Mouse (Mus musculus) stomach, embryonic 16.5 days (tissue): ENCODE results near the gene Slc26a9. TPM values are rescaled to one million over a fixed set of nuclear protein-coding genes. Genes with fewer than 3 reads are reported as not detected.

ENCODE experiments used
- ATAC-seq: fragments of 200-750 bp; cut with Nextera tagmentation; 2 replicates; pipeline ENCODE4 v1.8.0; 2017; ENCODE audit warnings: moderate number of reproducible peaks, moderate TSS enrichment; ENCODE audit not compliant: insufficient read depth, low FRiP score
- H3K27ac ChIP-seq: fragments of 300-500 bp; sonication (generic); 2 replicates; pipeline ENCODE4 v1.5.1; 2014; ENCODE audit warnings: low read length
- H3K27me3 ChIP-seq: fragments of 300-500 bp; sonication (generic); 2 replicates; pipeline ENCODE4 v1.6.1; 2014; ENCODE audit warnings: low read length, control low read depth, mixed read lengths; ENCODE audit not compliant: control insufficient read depth, insufficient read depth
- H3K36me3 ChIP-seq: fragments of 300-500 bp; sonication (generic); 2 replicates; pipeline ENCODE4 v1.6.1; 2014; ENCODE audit warnings: low read length; ENCODE audit not compliant: control insufficient read depth, insufficient read depth
- H3K4me1 ChIP-seq: fragments of 300-500 bp; sonication (generic); 2 replicates; pipeline ENCODE4 v1.6.1; 2014; ENCODE audit warnings: low read length, control low read depth, mixed read lengths; ENCODE audit not compliant: control insufficient read depth, insufficient read depth
- H3K4me2 ChIP-seq: fragments of 300-500 bp; sonication (generic); 2 replicates; pipeline ENCODE4 v1.6.1; 2014; ENCODE audit warnings: low read depth, low read length, mixed read lengths
- H3K4me3 ChIP-seq: fragments of 300-500 bp; sonication (generic); replicated peaks from 2 replicates; pipeline ENCODE4 v1.5.1; 2014; ENCODE audit warnings: mild to moderate bottlenecking, low read length
- H3K9ac ChIP-seq: fragments of 300-500 bp; sonication (generic); 2 replicates; pipeline ENCODE4 v1.6.1; 2014; ENCODE audit warnings: low read length
- H3K9me3 ChIP-seq: fragments of 300-500 bp; sonication (generic); replicated peaks from 2 replicates; pipeline ENCODE4 v1.6.1; 2016; ENCODE audit warnings: low read length, control low read depth; ENCODE audit not compliant: control insufficient read depth
- WGBS: fragments of 180-500 bp; shearing (Covaris S2); extraction: QIAGEN DNeasy Blood & Tissue Kit; methylation state at CpG from one replicate; pipeline ENCODE4 v1.1.7; 2014; 5-methylcytosine and 5-hydroxymethylcytosine counted together
- polyA plus RNA-seq: library from polyadenylated mRNA; unstranded; fragments of >200 nt; fragmentation: Nextera tagmentation; extraction: Ambion mirVana; gene quantifications from 2 replicates; pipeline ENCODE4 v1.2.1, GENCODE M21; 2015

Gene Slc26a9
- polyA plus RNA-seq, 1 experiment from 2014 or later = 9.7 TPM

DNA sequence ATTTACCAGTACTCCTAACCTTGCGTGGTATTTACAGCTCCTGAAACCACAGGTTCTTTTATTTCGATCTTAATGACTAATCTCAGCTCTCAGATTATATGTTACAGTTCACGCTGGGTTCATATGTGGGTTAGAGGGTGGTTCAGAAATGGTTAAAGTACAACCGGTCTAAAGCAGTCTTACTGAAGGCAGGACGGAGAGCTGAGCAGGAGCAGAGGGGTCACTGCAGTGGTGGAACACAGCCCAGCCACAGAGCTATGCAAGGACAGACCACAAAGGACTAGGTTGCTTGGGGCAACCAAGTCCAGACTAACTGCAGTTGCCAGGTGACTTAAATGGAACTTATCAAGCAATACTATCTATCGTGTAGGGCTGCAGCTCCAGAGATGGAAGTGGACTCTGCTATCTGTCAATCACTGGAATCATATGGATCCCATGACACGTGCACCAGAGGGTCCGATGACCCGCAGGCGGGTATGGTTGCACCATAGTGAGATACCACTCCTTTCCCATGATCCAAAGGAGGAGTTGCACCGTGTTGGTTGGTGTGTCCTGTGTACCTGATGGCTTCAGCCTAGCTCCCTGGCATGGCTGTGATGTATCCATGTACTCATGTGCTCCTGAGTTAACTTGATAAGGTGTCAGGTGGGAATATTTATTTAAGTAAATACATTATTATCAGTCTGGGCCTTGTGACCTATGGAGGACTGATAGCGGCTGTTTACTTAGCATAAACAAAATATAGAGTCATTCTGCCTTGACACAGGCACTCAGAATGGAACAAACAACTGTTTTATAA is 13.0 kb upstream of the Slc26a9 start:
- Histone ChIP-seq H3K9me3 (no peaks in the 10 kb centered on the region), H3K4me2 (no peak overlapping the region), H3K4me3 (no peak overlapping the region), H3K27ac (no peak overlapping the region; the same call in 1 of the 2 replicates), H3K9ac (no peak overlapping the region), H3K27me3 (no peaks in the 10 kb centered on the region), H3K4me1 (peaks cover 4% of the 10 kb centered on the region; the same call in 1 of the 2 replicates), H3K36me3 (no peaks in the 10 kb centered on the region)
- peak; percentile 74; the same call in 1 of the 2 replicates for ATAC-seq
- 67% methylated on average over 12 of the region's 12 CpGs for WGBS

DNA sequence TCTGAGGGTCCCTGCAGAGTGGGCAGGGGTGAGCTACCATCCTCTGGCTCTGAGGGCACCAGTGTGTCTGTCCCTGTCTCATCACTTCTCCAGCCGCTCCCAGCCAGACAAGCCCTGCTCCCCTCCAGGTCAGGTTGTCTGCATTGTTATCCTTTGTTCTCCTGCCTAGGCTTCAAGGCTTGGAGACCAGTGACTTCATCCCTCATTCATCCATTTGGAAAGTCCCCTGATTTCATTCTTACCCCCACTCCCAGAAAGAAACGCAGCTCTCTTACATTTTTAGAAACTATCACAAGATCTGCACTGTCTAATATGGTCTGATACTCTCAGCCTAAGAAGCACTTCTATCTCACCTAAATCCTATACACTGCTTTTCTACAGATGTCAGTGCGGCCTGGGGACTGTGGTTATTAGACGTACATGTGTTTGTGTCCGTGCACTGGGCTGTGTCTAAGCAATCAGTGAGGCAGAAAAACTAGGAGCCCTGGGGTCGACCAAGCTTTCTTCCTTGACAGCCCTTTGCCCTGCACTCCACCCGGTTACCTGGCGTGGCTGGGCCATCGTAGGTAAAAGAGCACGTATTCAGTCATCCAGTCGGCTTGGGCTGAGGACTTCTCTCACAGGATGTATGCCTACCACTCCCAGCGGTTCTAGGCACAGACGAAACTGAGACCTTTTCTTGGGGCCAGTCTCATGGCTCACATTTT is 10.2 kb upstream of the Slc26a9 start:
- Histone ChIP-seq H3K27ac (no peak overlapping the region), H3K4me2 (no peak overlapping the region), H3K4me1 (peaks cover 9% of the 10 kb centered on the region; the same call in 1 of the 2 replicates), H3K27me3 (no peaks in the 10 kb centered on the region), H3K9ac (no peak overlapping the region), H3K9me3 (no peaks in the 10 kb centered on the region), H3K4me3 (no peak overlapping the region), H3K36me3 (no peaks in the 10 kb centered on the region)
- WGBS = 70% methylated on average over 13 of the region's 13 CpGs
- no peak for ATAC-seq

DNA sequence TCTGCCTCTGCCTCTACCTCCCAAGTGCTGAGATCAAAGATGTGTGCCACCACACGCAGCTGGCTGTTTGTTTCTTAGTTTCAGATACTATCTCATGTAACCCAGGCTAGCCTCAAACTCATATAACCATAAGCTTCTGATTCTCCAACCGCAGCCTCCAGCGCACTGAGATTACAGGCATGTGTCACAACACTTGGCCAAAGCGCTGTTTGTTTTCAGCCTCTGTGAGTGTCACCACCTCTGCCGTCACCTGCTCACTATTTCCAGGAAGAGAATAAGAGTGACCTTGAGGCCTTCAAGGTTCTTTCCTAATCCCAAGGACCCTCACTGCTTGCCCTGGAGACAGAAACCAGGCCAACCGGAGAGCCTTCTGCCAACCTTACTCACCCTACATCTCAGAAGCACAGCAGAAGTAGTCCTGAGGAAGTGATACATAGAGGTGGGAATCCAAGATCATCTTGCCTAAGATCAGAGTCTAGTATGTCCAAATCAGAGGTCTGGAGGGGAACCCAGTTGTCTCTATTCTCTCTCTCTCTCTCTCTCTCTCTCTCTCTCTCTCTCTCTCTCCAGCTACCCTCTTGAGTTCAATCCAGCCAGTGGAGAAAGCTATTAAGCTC is 9.1 kb upstream of the Slc26a9 start:
- H3K27ac ChIP-seq = no peak overlapping the region
- whole genome bisulfite sequencing = 87% methylated on average over 6 of the region's 6 CpGs
- H3K4me3 ChIP-seq = no peak overlapping the region
- no peak overlapping the region for H3K9ac ChIP-seq
- no peaks in the 10 kb centered on the region for H3K36me3 ChIP-seq
- H3K27me3 ChIP-seq = no peaks in the 10 kb centered on the region
- peaks cover 9% of the 10 kb centered on the region; the same call in 1 of the 2 replicates for H3K4me1 ChIP-seq
- ATAC-seq = no peak
- no peak overlapping the region for H3K4me2 ChIP-seq
- H3K9me3 ChIP-seq = no peaks in the 10 kb centered on the region

DNA sequence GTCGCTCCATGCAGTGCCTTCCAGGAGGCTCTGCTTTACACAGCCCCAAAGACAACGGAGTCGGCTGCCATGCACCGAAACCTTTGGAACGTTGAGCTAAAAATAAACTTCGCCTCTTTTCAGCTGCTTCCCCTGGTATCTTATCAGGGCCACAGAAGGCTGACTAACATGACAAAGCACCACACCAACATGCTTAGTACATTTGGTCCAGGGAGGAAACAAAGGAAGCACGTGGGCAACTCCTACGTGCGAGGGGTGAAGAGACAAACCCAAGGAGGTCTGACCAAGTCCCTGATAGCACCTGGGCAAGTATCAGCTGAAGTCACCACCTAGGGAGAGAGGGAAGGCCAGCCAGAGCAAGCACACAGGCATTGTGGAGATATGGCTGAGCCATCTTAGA is 7.3 kb upstream of the Slc26a9 start:
- Histone ChIP-seq H3K27me3 (no peaks in the 10 kb centered on the region), H3K4me3 (no peak overlapping the region), H3K9me3 (no peaks in the 10 kb centered on the region), H3K9ac (no peak overlapping the region), H3K4me1 (peaks cover 5% of the 10 kb centered on the region; the same call in 1 of the 2 replicates), H3K4me2 (no peak overlapping the region), H3K27ac (peak overlapping the region; percentile 22), H3K36me3 (no peaks in the 10 kb centered on the region)
- 60% methylated on average over 9 of the region's 9 CpGs for WGBS
- peak; percentile 68 for ATAC-seq

DNA sequence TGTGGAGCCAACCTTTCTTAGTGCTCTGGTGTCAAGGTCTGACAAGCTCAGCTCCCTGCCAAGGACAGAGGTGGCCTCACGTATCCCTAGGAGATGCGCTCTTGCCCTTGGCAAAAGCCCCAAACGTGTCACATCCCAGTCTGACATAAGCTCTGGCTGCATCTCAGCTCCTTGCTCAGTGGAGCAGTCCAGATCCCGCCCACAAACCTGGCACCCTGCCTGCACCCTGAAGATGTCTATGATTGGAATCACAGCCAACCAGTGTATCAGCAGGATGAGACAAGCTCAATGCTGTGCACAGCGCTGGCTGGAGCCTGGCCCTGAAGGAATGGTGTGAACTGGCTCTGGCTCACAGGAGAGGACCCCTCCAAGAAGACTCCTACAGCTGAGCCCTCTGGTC is 6.6 kb upstream of the Slc26a9 start:
- H3K27ac ChIP-seq = peak overlapping the region; percentile 22
- H3K4me3 ChIP-seq = no peak overlapping the region
- H3K27me3 ChIP-seq = no peaks in the 10 kb centered on the region
- ATAC-seq = peak; percentile 78
- 0 out of 2 replicates have a peak overlapping the region, but pooled peaks have one; percentile 10 for H3K9ac ChIP-seq
- peaks cover 5% of the 10 kb centered on the region; the same call in 1 of the 2 replicates for H3K4me1 ChIP-seq
- H3K9me3 ChIP-seq = no peaks in the 10 kb centered on the region
- no peaks in the 10 kb centered on the region for H3K36me3 ChIP-seq
- no peak overlapping the region for H3K4me2 ChIP-seq
- 47% methylated on average over 5 of the region's 5 CpGs for WGBS

DNA sequence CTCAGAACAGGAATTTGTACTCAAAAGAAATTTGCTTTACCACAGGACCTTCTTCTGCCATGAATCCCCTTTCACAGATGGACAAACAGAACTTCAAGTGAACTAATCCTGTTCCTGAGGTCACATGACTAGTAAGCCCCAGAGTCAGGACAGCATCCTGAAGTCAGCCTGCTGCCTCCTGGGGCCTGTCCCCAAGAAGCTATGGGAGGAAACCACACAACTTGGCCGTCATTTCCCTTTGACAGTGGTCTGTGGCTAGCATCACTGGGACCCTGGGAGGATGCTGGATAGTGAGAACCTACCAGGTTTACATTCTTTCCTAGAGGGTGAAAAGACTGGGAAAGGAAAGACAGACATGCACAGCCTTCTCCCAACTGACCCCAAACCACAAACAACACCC is 5.1 kb upstream of the Slc26a9 start:
- 82% methylated on average over 1 of the region's 1 CpGs for WGBS
- Histone ChIP-seq H3K9me3 (no peaks in the 10 kb centered on the region), H3K4me3 (no peak overlapping the region), H3K9ac (no peak overlapping the region), H3K4me1 (peaks cover 9% of the 10 kb centered on the region; the same call in 1 of the 2 replicates), H3K27me3 (no peaks in the 10 kb centered on the region), H3K36me3 (no peaks in the 10 kb centered on the region), H3K27ac (no peak overlapping the region), H3K4me2 (no peak overlapping the region)
- ATAC-seq = no peak

DNA sequence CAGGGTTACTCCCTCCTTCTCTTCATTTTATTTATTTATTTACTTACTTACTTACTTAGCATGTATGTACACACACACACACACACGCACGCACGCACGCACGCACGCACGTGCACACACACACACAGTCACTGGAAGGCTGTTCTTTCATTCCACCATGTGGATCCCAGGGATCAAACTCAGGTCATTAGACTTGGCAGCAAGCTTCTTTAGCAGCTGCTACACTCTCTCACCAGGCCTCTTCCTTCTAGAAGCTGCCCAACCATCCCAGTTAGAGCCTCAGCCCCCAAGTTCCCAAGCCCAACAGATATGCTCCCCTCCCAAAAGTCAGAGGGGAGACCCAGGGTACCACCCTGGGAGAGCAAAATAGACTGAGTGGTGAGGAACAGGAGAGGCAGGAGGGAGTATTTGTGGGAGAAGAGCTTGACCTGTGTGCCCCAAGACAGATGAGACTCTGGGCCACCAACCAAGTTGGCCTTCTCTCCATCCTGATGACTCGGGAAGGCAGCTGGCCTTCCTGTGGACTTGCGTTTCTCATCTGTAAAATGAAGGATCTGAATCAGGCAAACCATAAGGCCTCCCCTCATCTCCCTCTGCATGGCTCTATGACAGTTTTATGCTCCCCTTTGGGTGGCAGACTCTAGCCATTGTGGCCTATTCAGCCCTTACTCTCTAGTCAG is 4.2 kb upstream of the Slc26a9 start:
- no peak for ATAC-seq

DNA sequence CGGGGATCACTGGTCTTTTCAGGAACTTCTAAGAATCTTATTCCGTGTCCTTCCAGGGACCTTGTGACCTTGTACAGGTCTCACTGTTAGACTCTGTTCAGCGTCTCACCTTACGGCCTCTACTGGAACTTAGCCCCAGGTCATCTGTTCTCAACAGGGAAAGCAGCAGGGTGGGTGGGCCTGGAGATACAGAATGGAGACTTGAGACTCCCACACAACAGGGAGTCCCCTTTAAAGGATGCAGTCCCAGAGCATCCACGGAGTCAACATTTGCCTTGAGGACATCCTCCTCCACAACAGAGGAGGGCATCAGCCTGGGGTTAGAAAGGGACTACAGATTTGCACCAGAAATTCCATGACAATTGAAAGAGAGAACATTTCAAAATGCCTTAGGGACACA is 1.6 kb downstream of the Slc26a9 start:
- no peak for ATAC-seq
- Histone ChIP-seq H3K9ac (peak overlapping the region; percentile 48; the same call in 1 of the 2 replicates), H3K4me3 (peak overlapping the region; percentile 11), H3K27ac (no peak overlapping the region), H3K9me3 (no peaks in the 10 kb centered on the region), H3K4me2 (peak overlapping the region; percentile 46), H3K4me1 (0 out of 2 replicates have a peak, but pooled peaks cover 4% of the 10 kb centered on the region), H3K27me3 (no peaks in the 10 kb centered on the region), H3K36me3 (no peaks in the 10 kb centered on the region)
- WGBS = 66% methylated on average over 5 of the region's 5 CpGs

More for the DNA sequence above, 4.2 kb upstream of the Slc26a9 start:
- Histone ChIP-seq H3K4me3 (no peak overlapping the region), H3K27ac (no peak overlapping the region), H3K9me3 (no peaks in the 10 kb centered on the region), H3K9ac (no peak overlapping the region), H3K27me3 (no peaks in the 10 kb centered on the region), H3K4me1 (peaks cover 9% of the 10 kb centered on the region; the same call in 1 of the 2 replicates), H3K4me2 (no peak overlapping the region), H3K36me3 (no peaks in the 10 kb centered on the region)
- 86% methylated on average over 9 of the region's 9 CpGs for WGBS
